Mouse (Mus musculus) T-cell, adult 2 months (primary cell): Measurements from ENCODE around the gene Dcaf5.
A peak's percentile ranks its signal among the peaks of the same experiment; 100 is the strongest.
"Not testable (repeated sequence)": the region's sequence is repeated elsewhere in the genome, so short reads cannot be mapped to it uniquely, and the experiment has no call there.

Experiments
- DNase-seq: peaks from one replicate; pipeline ENCODE4 v3.0.0; 2022; ENCODE audit warnings: low spot score

The Dcaf5 gene

DNA sequence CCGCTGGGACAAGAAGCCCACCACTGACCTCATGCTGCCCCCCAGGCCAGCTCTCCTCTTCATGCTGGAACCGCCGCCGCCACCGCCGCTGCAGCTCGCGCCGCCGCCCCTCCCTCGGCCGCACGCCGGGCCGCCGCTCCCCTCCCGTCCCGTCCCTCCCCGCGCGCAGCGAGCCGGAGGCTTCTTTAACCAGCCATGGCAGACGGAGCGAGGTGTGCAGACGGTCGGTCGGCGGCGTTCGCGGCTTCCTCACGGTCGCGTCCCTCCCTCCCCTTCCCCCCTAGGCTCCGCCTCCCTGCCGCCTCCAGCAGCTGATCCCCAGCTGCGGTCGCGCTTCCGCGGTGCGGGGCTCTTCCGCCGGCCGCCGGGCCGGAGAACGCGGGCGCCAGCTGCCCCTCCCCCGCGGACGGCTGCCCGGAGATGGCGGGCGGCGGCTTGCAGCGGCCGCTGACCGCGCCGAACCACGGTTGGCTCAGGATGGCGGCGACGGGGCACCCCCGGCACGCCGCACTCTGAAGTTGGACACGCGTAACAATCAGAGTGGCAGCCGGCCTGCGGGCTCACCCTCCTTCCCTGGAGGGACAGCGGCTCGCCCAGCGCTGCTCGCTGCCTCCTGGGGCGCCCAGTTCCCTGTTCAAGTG lies at the start of gene Dcaf5:
Gene Dcaf5 (minus strand): TSS at position 266 of the 641 bp plus-strand sequence.
- DNase-seq: peak; percentile 55

DNA sequence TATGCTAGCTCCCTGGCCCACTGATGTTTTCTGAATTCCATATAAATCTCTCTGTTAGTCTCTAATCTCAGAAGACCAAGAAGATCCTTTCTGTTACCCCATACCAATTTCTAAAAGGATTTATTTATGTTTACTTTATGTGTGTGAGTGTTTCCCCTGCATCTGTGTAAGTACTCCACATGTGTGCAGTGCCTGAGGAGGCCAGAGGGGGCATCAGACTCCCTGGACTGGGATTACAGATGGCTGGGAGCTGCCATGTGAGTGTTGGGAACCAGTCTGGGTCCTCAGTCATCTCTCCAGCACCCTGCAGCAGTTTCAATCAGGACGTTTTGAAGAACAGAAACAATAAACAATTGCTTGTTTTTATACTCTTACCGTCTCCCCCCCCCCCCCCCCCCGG lies 47.0 kb upstream of the Dcaf5 start:
- no peak for DNase-seq

DNA sequence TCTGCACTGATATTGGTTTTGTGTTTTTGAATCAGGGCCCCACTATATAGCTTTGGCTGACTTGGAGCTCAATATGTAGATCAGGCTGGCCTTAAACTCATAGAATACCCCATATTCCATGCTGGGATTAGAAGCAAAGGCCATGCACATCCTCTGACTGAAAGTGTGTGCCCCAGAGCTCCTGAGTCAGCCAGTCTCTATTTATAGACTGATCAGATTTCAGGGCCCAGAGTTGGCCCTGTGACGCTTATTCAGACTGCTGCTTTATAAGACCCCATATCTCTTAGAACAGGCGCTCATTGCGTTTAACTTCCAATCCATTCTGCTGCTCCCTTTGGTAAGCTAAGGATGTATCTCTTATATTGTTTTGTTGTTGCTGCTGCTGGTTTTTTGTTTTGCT lies 43.6 kb upstream of the Dcaf5 start:
- no peak for DNase-seq

DNA sequence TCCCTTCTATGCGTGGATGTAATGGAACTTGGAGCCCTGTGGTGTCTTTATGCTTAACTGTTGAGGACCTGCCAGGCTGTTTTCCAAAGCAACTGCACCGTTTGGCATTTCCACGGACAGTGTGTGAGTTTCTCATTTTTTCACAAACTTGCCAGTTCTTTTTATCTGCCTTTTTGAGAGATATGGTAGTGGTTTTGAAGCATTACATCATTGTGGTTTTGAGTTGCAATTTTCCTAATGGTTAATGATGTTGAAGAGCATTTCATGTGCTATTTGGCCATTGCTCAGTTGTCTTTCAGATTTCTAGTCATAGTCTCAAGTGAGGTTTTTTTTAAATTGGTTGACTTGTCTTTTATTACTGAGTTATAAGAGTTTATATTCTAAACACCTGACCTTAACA lies 37.3 kb upstream of the Dcaf5 start:
- DNase-seq: no peak

DNA sequence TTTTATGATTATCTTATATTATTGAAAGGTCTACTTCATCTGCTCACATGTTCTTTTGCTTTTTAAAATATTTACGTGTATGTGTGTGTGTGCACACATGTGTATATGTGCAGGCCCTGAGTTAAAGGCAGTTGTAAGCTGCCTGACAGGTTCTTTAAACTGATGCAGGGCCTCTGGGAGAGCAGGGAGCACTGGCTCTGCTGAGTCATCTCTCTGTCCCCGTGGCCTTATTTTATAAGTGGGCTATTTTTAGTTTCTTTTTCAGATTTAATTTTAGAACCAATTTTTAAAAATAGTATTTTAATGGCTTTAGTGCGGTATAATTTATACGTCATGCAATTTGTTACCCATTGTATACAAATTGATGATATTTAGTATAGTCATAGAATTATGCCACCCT lies 35.5 kb upstream of the Dcaf5 start:
- no peak for DNase-seq

DNA sequence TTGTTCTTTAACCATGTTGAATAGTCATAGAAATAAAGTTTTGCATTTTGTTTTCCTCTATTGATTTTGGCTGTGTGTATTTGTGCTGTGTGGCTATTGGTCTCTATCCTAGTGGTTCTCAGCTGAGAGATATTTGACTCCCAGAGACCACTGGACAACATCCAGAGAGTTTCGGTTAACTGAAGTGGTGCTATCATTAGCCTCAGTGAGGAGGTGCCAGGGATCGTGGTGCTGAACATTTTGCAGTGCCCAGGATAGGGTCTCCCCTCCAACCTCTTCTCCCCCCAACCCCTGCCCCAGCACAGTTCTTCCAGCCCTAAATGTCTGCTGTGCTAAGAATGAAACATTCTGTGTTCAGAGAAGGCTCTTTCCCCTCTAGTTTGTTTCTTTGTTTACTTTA lies 33.8 kb upstream of the Dcaf5 start:
- DNase-seq: no peak

DNA sequence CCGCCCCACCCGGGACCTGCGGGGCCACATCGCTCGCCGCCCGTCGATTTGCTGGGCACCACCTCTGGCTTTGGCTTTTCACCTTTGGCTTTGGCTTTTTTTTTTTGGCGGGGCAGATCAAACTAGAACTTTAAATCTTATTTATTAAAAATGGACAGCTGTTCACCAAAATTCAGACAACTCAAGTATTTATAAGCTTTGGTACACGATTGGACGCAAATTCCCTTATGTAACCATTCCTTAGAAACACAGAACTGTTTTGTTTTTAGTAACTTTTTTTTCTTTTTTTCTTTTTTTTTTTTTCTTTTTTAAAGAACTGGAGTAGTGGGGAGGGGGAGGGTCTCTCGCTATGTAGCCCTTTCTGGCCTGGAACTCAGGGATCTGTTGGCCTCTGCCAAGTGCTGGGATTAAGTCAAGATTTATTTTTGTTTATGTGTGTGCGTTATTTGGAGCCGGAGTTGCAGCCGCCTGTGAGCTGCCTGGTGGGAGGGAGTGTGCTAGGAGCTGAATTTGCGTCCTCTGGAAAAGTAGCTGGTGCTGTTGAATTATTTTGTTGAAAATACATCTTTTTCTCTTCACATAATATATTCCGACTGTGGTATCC lies 27.4 kb upstream of the Dcaf5 start:
- no peak for DNase-seq

DNA sequence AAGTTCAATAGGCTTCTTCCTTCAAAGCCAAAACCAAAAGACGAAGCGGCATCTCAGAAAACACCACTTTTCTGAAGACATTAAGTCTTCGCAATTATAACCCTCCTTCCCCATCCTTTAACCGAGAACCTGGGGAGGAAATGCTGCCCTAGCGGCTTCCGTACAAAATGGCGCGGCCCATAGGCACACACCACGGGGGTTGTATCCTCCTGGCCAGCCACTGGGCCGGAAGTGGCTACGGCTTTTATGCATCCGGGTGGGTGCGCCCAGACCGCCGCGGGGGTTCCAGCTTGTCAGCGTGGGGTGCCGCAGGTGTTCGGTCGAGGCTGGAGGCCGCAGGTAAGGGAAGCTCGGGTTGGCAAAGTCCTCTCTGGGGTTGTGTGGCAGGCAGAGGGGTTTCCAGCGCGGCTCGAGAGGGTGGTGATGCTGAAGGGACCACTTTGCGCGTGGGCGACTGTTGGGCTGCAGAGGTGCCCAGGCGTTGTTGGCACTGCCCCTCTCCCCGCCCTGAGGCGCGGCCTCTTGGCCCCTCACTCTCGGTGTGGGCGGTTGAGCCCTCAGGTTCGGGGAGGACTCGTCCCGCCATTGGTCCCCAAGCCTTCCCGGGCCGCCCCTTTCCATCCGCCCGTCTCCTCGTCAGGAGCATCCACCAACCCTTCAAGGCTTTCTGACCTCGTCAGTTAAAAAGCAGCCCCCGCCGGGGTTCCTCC lies 26.7 kb upstream of the Dcaf5 start, which contains the start of gene Exd2:
Gene Exd2 (plus strand): TSS at position 154 of the 710 bp plus-strand sequence.
- DNase-seq: peak; percentile 89

DNA sequence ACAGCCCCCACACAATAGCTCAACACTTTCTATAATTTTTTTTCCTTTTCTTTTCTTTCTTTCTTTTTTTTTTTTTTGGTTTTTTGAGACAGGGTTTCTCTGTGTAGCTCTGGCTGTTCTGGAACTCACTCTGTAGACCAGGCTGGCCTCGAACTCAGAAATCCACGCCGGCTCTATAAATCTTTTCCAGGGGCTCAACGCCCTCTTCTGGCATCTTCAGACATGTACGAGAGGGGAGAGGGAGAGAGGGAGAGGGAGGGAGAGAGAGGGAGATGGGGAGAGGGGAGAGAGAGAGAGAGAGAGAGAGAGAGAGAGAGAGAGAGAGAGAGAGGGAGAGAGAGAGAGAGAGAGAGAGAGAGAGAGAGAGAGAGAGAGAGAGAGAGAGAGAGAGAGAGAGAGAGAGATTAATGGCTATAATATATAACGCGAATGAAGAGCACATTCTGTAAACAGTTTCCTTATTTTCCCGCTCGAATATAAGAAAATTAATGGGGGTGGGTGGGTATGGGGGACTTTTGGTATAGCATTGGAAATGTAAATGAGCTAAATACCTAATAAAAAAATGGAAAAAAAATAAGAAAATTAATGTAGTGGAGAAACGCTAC lies 26.0 kb upstream of the Dcaf5 start:
- not testable (repeated sequence) for DNase-seq

DNA sequence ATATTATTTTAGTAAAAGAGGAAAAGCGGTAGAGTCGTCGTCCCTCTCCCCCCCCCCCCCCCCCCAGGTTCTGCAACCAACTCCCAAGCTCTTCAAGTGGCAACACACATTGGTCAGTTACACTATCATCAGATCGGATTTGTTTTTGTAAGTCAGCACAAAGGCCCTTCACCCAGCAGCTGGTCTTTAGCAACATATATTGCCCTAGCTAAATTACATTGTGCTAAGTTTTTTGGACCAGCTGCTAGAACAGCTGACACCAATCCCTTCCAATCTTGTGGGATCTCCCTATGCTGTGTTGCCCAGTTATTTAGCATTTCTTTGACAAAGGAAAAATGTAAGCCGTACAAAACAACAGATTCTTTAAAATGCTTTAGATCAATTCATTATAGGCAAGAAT lies 21.6 kb upstream of the Dcaf5 start:
- no peak for DNase-seq

DNA sequence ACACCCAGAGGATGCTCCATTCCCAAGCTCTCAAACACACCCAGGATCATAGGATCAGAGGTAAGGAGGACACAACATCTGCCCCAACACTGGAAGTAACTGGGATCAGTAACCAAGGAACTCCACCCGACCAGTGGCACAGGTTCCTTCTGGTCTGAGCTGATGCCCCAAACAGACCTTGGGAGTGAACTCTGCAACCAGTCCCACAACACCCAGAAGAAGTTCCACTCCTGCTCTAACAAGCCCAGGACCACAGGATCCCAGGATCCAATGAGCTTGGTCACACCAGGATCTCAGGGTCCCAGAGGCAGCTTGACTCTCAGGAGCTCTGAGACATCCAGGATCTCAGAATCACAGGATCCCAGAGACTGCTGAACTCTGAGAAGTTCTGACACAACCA lies 17.1 kb upstream of the Dcaf5 start:
- no peak for DNase-seq

DNA sequence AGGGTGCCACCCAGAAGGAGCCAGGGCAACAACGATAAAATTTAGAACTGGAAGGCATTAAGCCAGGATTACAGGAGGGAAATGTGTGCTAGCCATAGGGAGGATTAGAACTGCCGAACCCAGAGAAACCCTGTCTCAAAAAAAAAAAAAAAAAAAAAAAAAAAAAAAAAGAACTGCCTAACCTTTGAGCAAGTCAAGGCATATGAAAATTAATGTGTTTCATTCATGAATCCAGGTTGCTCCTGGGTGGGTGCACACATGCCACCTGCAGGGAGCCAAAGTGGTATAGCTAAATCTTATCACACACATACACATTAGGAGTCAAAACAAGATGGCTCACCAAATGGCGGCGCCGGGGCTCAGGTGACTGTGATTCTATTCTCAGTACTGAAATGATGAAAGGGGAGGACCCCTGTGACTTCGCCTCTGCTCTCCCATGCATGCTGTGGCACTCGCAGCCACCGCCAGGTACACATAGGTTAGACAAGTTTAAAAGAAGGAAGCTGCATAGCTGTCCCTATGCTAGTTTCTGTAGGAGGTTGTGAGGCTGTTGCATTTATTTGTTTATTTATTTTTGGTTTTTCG lies 8.2 kb upstream of the Dcaf5 start:
- DNase-seq: no peak

DNA sequence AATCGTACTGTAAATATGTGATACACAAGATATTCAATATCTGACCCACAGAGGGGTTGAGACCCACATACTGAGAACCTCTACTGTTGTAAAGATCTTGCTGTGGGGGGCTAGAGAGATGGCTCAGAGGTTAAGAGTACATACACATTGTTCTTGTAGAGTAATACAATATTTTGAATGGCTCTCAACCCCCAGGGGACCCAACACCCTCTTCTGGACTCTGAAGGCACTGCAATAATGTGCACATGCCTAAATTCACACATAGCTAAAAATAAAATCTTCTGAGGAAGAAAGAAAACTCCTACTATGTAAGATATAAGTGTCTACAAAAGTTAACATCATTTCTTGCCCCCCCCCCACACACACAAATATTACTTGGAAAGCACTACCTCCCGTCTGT lies 4.6 kb upstream of the Dcaf5 start:
- peak; percentile 29 for DNase-seq

DNA sequence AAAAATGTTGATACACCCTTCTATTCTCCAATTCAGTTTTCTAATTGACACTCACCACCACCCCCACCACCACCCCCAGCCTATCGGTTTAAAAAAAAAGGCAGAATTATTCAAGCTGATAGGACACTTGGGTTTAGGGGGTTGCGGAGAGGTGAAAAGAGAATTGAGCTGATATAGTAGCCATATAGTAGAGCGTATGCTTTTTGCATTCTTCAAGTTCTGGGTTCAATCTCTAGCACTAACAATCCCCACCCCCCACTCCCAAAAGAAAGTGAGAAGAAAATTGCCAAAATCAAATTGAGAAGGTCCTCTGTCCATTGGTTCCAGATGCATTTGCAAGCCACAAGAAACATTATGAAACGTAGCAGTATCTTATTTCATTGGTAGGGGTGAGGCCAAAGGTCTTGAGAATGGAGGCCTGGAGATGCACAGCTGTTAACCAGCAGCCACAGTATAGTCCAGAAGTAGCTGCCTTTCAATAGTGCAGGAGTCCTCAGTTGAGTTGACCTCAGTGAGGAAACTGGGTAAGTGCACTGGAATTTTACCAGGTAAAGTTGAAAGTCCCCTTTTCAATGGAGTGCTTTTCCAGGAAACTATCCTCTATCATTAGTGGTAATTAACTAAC lies 762 bp upstream of the Dcaf5 start:
- no peak for DNase-seq

DNA sequence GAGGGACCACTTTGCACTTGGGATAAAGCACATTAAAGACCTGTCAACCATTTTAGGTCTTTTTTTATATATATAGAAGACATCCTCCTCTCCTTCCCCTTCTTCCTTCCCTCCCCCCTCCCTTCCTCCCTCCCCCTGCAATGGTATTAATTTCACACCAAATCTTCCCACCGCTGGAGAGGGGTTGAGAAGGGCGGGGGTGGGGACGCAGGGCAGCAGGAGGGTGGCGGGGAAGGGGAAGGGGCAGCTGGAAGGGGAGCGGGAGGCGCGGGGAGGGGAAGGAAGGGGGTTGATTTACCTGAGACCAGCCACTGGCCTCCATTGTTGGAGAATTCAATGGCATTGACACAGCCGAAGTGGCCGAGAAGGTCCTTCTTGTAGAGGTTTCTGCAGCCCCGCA lies 514 bp downstream of the Dcaf5 start:
- DNase-seq: no peak

DNA sequence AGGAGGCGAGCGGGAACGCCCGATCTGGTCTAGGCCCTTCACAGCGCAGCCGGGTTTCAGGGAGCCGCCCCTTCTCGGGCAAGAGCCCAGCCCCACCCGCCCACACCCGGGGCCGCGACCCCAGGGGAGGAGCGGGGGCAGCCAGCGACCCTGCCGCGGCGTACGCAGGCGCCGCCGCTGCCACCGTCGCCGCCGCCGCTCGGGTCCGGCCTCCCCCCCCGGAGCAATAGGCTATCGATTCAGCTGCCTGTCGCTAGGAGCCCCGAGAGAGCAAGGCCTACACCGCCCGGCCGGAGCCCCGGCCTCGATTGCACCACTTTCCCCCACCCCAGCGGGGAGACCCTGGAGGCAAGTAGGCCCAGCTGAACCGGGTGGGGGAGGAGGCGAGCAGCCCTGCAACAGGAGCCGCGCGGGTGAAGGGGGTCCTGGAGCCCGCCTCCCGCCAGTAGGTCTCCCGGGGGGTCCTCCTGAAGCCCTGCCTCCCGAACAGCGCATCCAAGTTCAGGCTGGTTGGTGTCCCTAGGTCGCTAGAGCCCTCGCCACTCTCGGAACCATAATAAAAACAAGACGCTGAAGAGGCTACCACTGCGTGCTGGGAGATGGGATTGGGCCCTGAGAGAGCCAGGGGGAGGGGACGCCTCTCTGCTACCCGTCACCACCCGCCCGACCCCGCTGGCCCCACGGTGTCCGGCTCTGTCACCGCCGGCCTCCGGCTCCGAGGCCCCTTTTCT lies 1.3 kb downstream of the Dcaf5 start:
- DNase-seq: peak; percentile 77

DNA sequence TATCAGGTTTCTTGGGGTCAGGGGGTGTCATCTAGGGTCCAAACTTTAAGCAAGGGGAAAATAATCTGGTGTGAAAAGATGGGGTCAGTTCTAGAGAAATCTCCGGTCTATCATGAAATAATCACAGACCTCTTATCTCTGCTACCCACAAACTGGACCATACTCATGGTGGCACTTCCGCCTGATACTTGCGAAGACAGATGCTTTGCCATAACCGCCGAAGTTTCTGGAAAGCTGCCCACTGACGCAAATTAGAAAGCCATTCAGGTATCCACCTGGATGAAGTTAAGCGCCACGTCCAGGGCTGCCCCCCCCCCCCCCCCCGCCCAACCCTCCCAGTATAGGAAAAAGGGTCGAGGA lies 1.8 kb downstream of the Dcaf5 start:
- DNase-seq: peak; percentile 14

DNA sequence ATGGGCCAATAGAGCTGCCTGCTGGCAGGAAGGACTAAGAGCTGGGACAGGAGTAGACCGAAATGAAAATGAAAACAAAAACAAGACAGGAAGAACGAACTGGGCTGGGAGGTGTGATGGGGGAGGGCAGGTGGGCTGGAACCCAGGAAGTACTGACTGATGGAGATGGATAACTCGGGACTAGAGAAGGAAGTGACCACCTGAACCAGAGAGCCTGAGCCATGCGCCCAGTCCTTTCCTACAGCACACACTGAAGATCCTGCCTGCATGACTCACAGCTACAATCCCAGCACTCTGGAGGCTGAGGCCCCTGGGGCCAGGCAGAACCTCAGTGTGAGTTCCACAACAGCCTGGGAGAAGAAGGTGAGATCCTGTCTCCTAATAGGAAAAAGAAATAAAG lies 3.1 kb downstream of the Dcaf5 start:
- DNase-seq: peak; percentile 6

DNA sequence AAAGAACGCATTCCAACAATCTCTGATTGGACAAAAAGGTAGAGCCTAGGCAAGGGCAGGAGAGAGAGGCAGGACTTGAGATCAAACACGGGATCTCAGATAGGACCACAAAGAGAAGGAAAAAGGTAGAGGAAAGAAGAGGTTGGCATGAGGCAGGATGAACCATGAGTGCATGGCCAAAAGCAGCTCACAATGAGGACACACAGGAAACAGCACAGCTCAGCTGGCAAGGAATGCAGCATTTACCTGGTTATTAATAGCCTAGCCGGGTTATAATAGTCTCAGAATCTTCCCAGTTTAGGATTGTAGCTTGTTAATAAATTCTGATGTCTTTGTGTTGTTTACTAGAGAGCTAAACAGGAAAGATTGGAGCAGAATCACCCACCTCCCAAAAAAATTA lies 8.7 kb downstream of the Dcaf5 start:
- DNase-seq: no peak

DNA sequence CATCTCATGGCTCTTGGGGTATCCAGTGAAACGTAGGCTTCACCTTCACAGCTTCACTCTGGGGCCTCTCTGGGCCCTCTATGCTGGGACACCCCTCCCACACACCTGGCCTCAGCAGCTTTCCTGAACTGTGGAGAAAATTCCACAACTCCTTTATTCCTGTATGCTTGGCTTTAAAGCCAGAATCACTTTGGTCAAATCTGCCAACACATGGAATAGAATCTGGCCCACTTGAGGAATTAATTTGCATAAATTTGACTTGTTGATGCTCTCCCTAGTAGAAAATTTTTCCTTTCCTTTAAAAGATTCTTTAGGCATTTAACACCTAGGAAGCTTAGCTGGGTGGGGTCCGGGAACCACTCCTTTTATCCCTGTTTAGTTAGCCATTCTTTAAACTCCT lies 21.3 kb downstream of the Dcaf5 start:
- no peak for DNase-seq

DNA sequence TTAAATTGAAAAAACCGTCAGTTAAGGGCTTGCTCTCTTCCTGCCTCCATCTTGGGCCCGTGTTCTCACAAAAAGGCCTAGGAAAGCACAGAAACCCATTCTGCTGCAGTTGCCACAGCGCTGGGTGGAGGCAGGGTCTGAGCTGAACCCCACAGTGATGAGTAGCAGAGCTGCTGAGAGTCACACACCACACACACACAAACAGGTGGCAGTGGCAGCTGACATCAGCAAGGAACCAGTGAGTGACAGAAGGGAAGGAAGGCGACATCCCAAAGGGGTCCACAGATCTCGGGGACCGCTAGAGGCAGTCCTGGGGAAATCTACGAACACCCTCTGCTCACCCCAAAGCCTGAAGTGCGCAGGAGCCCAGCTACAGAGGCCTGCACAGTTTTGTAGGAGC lies 25.5 kb downstream of the Dcaf5 start:
- no peak for DNase-seq

DNA sequence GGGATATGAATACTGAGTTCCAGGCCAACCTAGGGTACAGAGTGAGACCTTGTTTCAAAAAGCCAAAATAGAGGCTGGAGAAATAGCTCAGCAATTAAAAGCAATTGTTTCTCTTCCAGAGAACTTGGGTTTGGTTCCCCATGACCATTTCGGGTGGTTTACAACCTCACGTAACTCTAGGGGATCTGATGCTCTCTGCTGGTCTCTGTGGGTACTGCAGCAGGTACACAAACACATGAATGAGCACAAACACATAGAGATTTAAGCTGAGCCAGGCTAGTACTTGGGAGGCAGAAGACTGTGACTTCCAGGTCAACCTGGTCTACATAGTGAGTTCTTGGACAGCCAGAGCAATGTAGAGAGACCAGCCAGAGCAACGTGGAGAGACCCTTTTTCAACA lies 28.6 kb downstream of the Dcaf5 start:
- DNase-seq: peak; percentile 60
